Comparison of ENCODE assay signal across 8 mouse cellular contexts in the genomic region with DNA sequence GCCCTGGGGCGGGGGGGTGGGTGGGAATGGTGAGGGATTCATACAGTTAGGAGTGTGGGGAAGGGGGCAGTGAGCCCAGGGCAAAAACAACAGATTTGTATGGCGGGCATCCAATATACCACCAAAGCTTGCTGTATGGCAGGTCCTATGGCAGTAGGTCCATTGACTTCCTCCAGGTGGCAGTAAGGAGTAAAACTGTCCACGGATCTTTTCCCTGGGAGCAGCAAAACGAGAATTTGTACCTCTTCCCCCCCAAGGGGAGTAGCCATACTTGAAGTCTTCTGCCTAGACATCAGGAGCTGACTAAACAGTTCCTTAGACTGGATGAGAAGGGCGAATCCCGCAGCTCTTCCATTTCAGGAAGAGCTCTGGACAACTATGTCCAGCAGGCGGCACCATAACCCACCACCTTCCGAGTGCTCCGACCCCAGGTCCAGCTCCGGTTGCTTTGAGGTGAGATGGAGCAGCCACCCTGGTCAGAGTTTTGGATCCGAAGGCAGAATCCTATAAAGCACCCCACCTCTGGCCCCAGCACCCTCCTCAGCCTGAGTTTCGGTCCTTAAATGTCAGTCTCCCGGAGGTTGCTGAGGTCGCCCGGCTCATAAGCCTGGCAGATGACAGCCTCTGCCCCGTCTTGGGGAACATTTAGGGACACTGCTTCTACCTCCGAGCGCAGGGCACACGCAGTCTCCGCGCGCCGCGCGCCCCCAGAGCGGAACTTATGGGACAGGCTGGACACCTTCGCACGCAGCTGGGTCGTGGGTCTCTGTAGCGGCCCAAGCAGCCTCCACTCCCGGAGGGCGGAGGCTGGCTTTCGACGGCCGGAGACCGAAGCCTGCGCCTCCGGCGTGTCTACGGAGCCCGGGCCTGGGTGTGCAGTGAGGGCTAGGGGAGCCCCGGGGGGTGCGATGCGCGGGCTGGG. TPM values are rescaled to one million over a fixed set of nuclear protein-coding genes. Genes with fewer than 3 reads are reported as not detected.
DNase-seq lines count a peak whose midpoint lies in the region; ATAC-seq and TF ChIP-seq lines count a peak whose summit lies in the region.

No protein-coding gene starts in this region.

- TF ChIP-seq POLR2A in cortical plate, adult 2 months (IDR thresholded peaks at IDR 0.05; ENCODE audit: extremely low read depth, insufficient read depth, low read length) = no peak

- H3K36me3 ChIP-seq in intestine, embryonic 16.5 days (ENCODE audit: control insufficient read depth, insufficient read depth, low read length) = no peaks in the 10 kb centered on the region
- no peaks in the 10 kb centered on the region for H3K36me3 ChIP-seq in midbrain, embryonic 15.5 days (replicated peaks)
- H3K36me3 ChIP-seq in stomach, embryonic 16.5 days (ENCODE audit: control insufficient read depth, insufficient read depth, low read length) = no peaks in the 10 kb centered on the region

- peaks cover 5% of the 10 kb centered on the region for H3K4me1 ChIP-seq in cortical plate, adult 2 months (ENCODE audit: control insufficient read depth, insufficient read depth, low read length)
- H3K4me1 ChIP-seq in intestine, embryonic 16.5 days (ENCODE audit: control insufficient read depth, insufficient read depth, low read length) = peaks cover 11% of the 10 kb centered on the region
- H3K4me1 ChIP-seq in midbrain, embryonic 15.5 days = peaks cover 18% of the 10 kb centered on the region
- peaks cover 13% of the 10 kb centered on the region for H3K4me1 ChIP-seq in stomach, embryonic 16.5 days (ENCODE audit: control insufficient read depth, insufficient read depth, low read length)

- no peaks in the 10 kb centered on the region for H3K27me3 ChIP-seq in Patski
- peaks cover 29% of the 10 kb centered on the region for H3K27me3 ChIP-seq in intestine, embryonic 16.5 days (replicated peaks; ENCODE audit: control insufficient read depth, insufficient read depth, low read length)
- H3K27me3 ChIP-seq in midbrain, embryonic 15.5 days (replicated peaks) = peaks cover 34% of the 10 kb centered on the region
- peaks cover 32% of the 10 kb centered on the region for H3K27me3 ChIP-seq in stomach, embryonic 16.5 days (ENCODE audit: control insufficient read depth, insufficient read depth, low read length)

- CTCF ChIA-PET in Patski (lab: Charles Lee) = interaction anchor here (0.8 to 4.3 kb wide), 12 partner anchors 8 to 270 kb away, joined by 3 to 24 read pairs (median 4); partner anchors contain the start of gene Adra1d

- H3K27ac ChIP-seq in cortical plate, adult 2 months (ENCODE audit: insufficient read depth, low read length) = no peak overlapping the region
- H3K27ac ChIP-seq in intestine, embryonic 16.5 days (ENCODE audit: low read length) = no peak overlapping the region
- no peak overlapping the region for H3K27ac ChIP-seq in midbrain, embryonic 15.5 days
- no peak overlapping the region for H3K27ac ChIP-seq in stomach, embryonic 16.5 days (ENCODE audit: low read length)

- in situ Hi-C loops in Patski (cut with MboI; ENCODE audit: low pct_unique_long_range_greater_than_20kb) = loop anchor here (10.0 kb wide), 2 partner anchors 229 to 269 kb away; no protein-coding TSS in a partner anchor

- peak overlapping the region; percentile 87 for H3K4me2 ChIP-seq in intestine, embryonic 16.5 days (ENCODE audit: low read depth, low read length)
- H3K4me2 ChIP-seq in midbrain, embryonic 15.5 days = peak overlapping the region; percentile 78
- H3K4me2 ChIP-seq in stomach, embryonic 16.5 days (ENCODE audit: low read depth, low read length) = peak overlapping the region; percentile 76

- no peaks in the 10 kb centered on the region for H3K9me3 ChIP-seq in intestine, embryonic 16.5 days (ENCODE audit: control insufficient read depth, low read length)
- no peaks in the 10 kb centered on the region for H3K9me3 ChIP-seq in midbrain, embryonic 15.5 days
- H3K9me3 ChIP-seq in stomach, embryonic 16.5 days (replicated peaks; ENCODE audit: control insufficient read depth, low read length) = no peaks in the 10 kb centered on the region

- no peak for ATAC-seq in Patski
- peak; percentile 73 for ATAC-seq in intestine, embryonic 16.5 days
- peak; percentile 61 for ATAC-seq in midbrain, embryonic 15.5 days (replicated peaks)
- ATAC-seq in stomach, embryonic 16.5 days (ENCODE audit: insufficient read depth, low FRiP score) = peak; percentile 42

- no peak overlapping the region for H3K4me3 ChIP-seq in cortical plate, adult 2 months (ENCODE audit: insufficient read depth, low read length)
- H3K4me3 ChIP-seq in intestine, embryonic 16.5 days (ENCODE audit: low read length) = peak overlapping the region; percentile 49
- H3K4me3 ChIP-seq in midbrain, embryonic 15.5 days = peak overlapping the region; percentile 41
- H3K4me3 ChIP-seq in stomach, embryonic 16.5 days (replicated peaks; ENCODE audit: low read length) = peak overlapping the region; percentile 52

- POLR2A ChIA-PET in Patski (lab: Charles Lee) = no interaction called here

- WGBS in intestine, embryonic 16.5 days = 2% methylated on average over 45 of the region's 45 CpGs
- 2% methylated on average over 45 of the region's 45 CpGs for WGBS in midbrain, embryonic 15.5 days
- 3% methylated on average over 45 of the region's 45 CpGs for WGBS in stomach, embryonic 16.5 days

- peak overlapping the region; percentile 54 for H3K9ac ChIP-seq in intestine, embryonic 16.5 days (ENCODE audit: low read depth, low read length)
- peak overlapping the region; percentile 34; the same call in 1 of the 2 replicates for H3K9ac ChIP-seq in midbrain, embryonic 15.5 days
- H3K9ac ChIP-seq in stomach, embryonic 16.5 days (ENCODE audit: low read length) = peak overlapping the region; percentile 63

- peak; percentile 84 for TF ChIP-seq CTCF in Patski (IDR thresholded peaks at IDR 0.05)
- peak; percentile 39; the same call in 1 of the 2 replicates for TF ChIP-seq CTCF in cortical plate, adult 2 months (IDR thresholded peaks at IDR 0.05; ENCODE audit: extremely low read depth, insufficient read depth, low read length)

- peak; percentile 66 for DNase-seq in 416B (ENCODE audit: low read depth)
- DNase-seq in Patski (ENCODE audit: low read depth, low spot score) = no peak
- peak; percentile 31 to 64 for DNase-seq in gastrocnemius, postnatal 4 days (ENCODE audit: low spot score in 2 of 2)
- DNase-seq in liver = peak; percentile 60

RNA-seq across cellular contexts. Expression of gene Adra1d, which starts 16.4 kb away (rescaled TPM):
- polyA plus RNA-seq in Patski (2021) = 7.8 TPM
- polyA plus RNA-seq in cortical plate, adult 2 months (2012; rRNA removed) = 32.0 and 38.9 TPM in 2 replicates
- total RNA-seq in gastrocnemius, postnatal 4 days (2021) = 1 to 10 TPM; 1.8 to 2.2 TPM
- 0.21 and 0.28 TPM in 2 replicates for polyA plus RNA-seq in intestine, embryonic 16.5 days (2015; fragmentation: Nextera tagmentation; extraction: Ambion mirVana)
- 0.19 TPM in 1 of 2 replicates, not detected in the other for polyA plus RNA-seq in midbrain, embryonic 15.5 days (2015; fragmentation: Nextera tagmentation; extraction: Ambion mirVana)
- polyA plus RNA-seq in stomach, embryonic 16.5 days (2015; fragmentation: Nextera tagmentation; extraction: Ambion mirVana) = 0.22 and 0.42 TPM in 2 replicates

RNA-seq across cellular contexts. Expression of gene Smox, which starts 54.4 kb away (rescaled TPM):
- 47.9 TPM for polyA plus RNA-seq in Patski (2021)
- 61.1 and 63.4 TPM in 2 replicates for polyA plus RNA-seq in cortical plate, adult 2 months (2012; rRNA removed)
- 10 to 100 TPM; 25.5 to 26.4 TPM for total RNA-seq in gastrocnemius, postnatal 4 days (2021)
- 20.1 and 21.7 TPM in 2 replicates for polyA plus RNA-seq in intestine, embryonic 16.5 days (2015; fragmentation: Nextera tagmentation; extraction: Ambion mirVana)
- polyA plus RNA-seq in midbrain, embryonic 15.5 days (2015; fragmentation: Nextera tagmentation; extraction: Ambion mirVana) = 49.0 and 50.7 TPM in 2 replicates
- polyA plus RNA-seq in stomach, embryonic 16.5 days (2015; fragmentation: Nextera tagmentation; extraction: Ambion mirVana) = 35.7 and 38.6 TPM in 2 replicates
